Mouse (Mus musculus): ENCODE measurements at regions not wholly inside any gene's neighbourhood (a gene's known extent, or its start where the extent isn't known, plus 50 kb on each side); places are given as distances from the start of the nearest gene placed in this dataset.

- 82% methylated on average over 17 of the region's 17 CpGs for WGBS
- Histone ChIP-seq H3K27ac (ENCODE audit: control insufficient read depth, insufficient read depth, low read length) (no peak overlapping the region), H3K4me1 (replicated peaks; ENCODE audit: control insufficient read depth, insufficient read depth, low read length) (no peaks in the 10 kb centered on the region), H3K27me3 (ENCODE audit: control insufficient read depth, insufficient read depth, low read length) (no peaks in the 10 kb centered on the region), H3K36me3 (ENCODE audit: control insufficient read depth, insufficient read depth, low read length) (no peaks in the 10 kb centered on the region), H3K4me3 (ENCODE audit: control insufficient read depth, insufficient read depth, low read length) (no peak overlapping the region)
- DNase-seq, result no peak
- no peak for TF ChIP-seq CTCF (IDR thresholded peaks at IDR 0.05; ENCODE audit: borderline replicate concordance, control insufficient read depth, extremely low read depth, insufficient read depth, low read length, poor library complexity)
- TF ChIP-seq POLR2A (IDR thresholded peaks at IDR 0.05; ENCODE audit: control insufficient read depth, extremely low read depth, insufficient read depth, low read length, poor library complexity), result no peak
Measured at GRCm38 (mm10) chr12:71627421-71628339, 203.2 kb upstream of the Daam1 start.

GRCm38 (mm10) chr12:71628340-71628738, 202.5 kb upstream of the Daam1 start:
- H3K4me1 ChIP-seq (replicated peaks; ENCODE audit: control insufficient read depth, insufficient read depth, low read length), result no peaks in the 10 kb centered on the region
- 82% methylated on average over 5 of the region's 5 CpGs for WGBS
- no peak overlapping the region for H3K27ac ChIP-seq (ENCODE audit: control insufficient read depth, insufficient read depth, low read length)
- no peaks in the 10 kb centered on the region for H3K36me3 ChIP-seq (ENCODE audit: control insufficient read depth, insufficient read depth, low read length)
- H3K4me3 ChIP-seq (ENCODE audit: control insufficient read depth, insufficient read depth, low read length), result no peak overlapping the region
- TF ChIP-seq POLR2A (IDR thresholded peaks at IDR 0.05; ENCODE audit: control insufficient read depth, extremely low read depth, insufficient read depth, low read length, poor library complexity) (no peak), CTCF (IDR thresholded peaks at IDR 0.05; ENCODE audit: borderline replicate concordance, control insufficient read depth, extremely low read depth, insufficient read depth, low read length, poor library complexity) (no peak)
- DNase-seq, result no peak
- no peaks in the 10 kb centered on the region for H3K27me3 ChIP-seq (ENCODE audit: control insufficient read depth, insufficient read depth, low read length)

- Histone ChIP-seq H3K4me3 (ENCODE audit: control insufficient read depth, insufficient read depth, low read length) (no peak overlapping the region), H3K36me3 (ENCODE audit: control insufficient read depth, insufficient read depth, low read length) (no peaks in the 10 kb centered on the region), H3K27ac (ENCODE audit: control insufficient read depth, insufficient read depth, low read length) (no peak overlapping the region), H3K27me3 (ENCODE audit: control insufficient read depth, insufficient read depth, low read length) (no peaks in the 10 kb centered on the region), H3K4me1 (replicated peaks; ENCODE audit: control insufficient read depth, insufficient read depth, low read length) (no peaks in the 10 kb centered on the region)
- no peak for DNase-seq
- no peak for TF ChIP-seq CTCF (IDR thresholded peaks at IDR 0.05; ENCODE audit: borderline replicate concordance, control insufficient read depth, extremely low read depth, insufficient read depth, low read length, poor library complexity)
- no peak for TF ChIP-seq POLR2A (IDR thresholded peaks at IDR 0.05; ENCODE audit: control insufficient read depth, extremely low read depth, insufficient read depth, low read length, poor library complexity)
- 98% methylated on average over 10 of the region's 10 CpGs for WGBS
Measured at GRCm38 (mm10) chr12:71628796-71629195, 202.1 kb upstream of the Daam1 start.

- TF ChIP-seq POLR2A (IDR thresholded peaks at IDR 0.05; ENCODE audit: control insufficient read depth, extremely low read depth, insufficient read depth, low read length, poor library complexity), result no peak
- no peak for TF ChIP-seq CTCF (IDR thresholded peaks at IDR 0.05; ENCODE audit: borderline replicate concordance, control insufficient read depth, extremely low read depth, insufficient read depth, low read length, poor library complexity)
- Histone ChIP-seq H3K36me3 (ENCODE audit: control insufficient read depth, insufficient read depth, low read length) (no peaks in the 10 kb centered on the region), H3K4me1 (replicated peaks; ENCODE audit: control insufficient read depth, insufficient read depth, low read length) (no peaks in the 10 kb centered on the region), H3K27ac (ENCODE audit: control insufficient read depth, insufficient read depth, low read length) (no peak overlapping the region), H3K4me3 (ENCODE audit: control insufficient read depth, insufficient read depth, low read length) (no peak overlapping the region), H3K27me3 (ENCODE audit: control insufficient read depth, insufficient read depth, low read length) (no peaks in the 10 kb centered on the region)
- 87% methylated on average over 3 of the region's 3 CpGs for WGBS
- DNase-seq, result no peak
Measured at GRCm38 (mm10) chr12:71630386-71630785, 200.5 kb upstream of the Daam1 start.

GRCm38 (mm10) chr12:71636300-71636699, 194.6 kb upstream of the Daam1 start:
- Histone ChIP-seq H3K27me3 (ENCODE audit: control insufficient read depth, insufficient read depth, low read length) (no peaks in the 10 kb centered on the region), H3K4me3 (ENCODE audit: control insufficient read depth, insufficient read depth, low read length) (no peak overlapping the region), H3K36me3 (ENCODE audit: control insufficient read depth, insufficient read depth, low read length) (no peaks in the 10 kb centered on the region), H3K27ac (ENCODE audit: control insufficient read depth, insufficient read depth, low read length) (no peak overlapping the region), H3K4me1 (replicated peaks; ENCODE audit: control insufficient read depth, insufficient read depth, low read length) (no peaks in the 10 kb centered on the region)
- DNase-seq, result no peak
- TF ChIP-seq POLR2A (IDR thresholded peaks at IDR 0.05; ENCODE audit: control insufficient read depth, extremely low read depth, insufficient read depth, low read length, poor library complexity), result no peak
- no peak for TF ChIP-seq CTCF (IDR thresholded peaks at IDR 0.05; ENCODE audit: borderline replicate concordance, control insufficient read depth, extremely low read depth, insufficient read depth, low read length, poor library complexity)
- 97% methylated on average over 6 of the region's 6 CpGs for WGBS

GRCm38 (mm10) chr12:71637248-71637647, 193.6 kb upstream of the Daam1 start:
- H3K27me3 ChIP-seq (ENCODE audit: control insufficient read depth, insufficient read depth, low read length), result no peaks in the 10 kb centered on the region
- no peaks in the 10 kb centered on the region for H3K36me3 ChIP-seq (ENCODE audit: control insufficient read depth, insufficient read depth, low read length)
- H3K4me3 ChIP-seq (ENCODE audit: control insufficient read depth, insufficient read depth, low read length), result no peak overlapping the region
- WGBS, result 66% methylated on average over 3 of the region's 3 CpGs
- TF ChIP-seq POLR2A (IDR thresholded peaks at IDR 0.05; ENCODE audit: control insufficient read depth, extremely low read depth, insufficient read depth, low read length, poor library complexity) (no peak), CTCF (IDR thresholded peaks at IDR 0.05; ENCODE audit: borderline replicate concordance, control insufficient read depth, extremely low read depth, insufficient read depth, low read length, poor library complexity) (no peak)
- no peak for DNase-seq
- H3K27ac ChIP-seq (ENCODE audit: control insufficient read depth, insufficient read depth, low read length), result no peak overlapping the region
- H3K4me1 ChIP-seq (replicated peaks; ENCODE audit: control insufficient read depth, insufficient read depth, low read length), result no peaks in the 10 kb centered on the region
